Mouse (Mus musculus): Measurements from ENCODE around the gene Crybg1. TPM values are rescaled to one million over a fixed set of nuclear protein-coding genes. Genes with fewer than 3 reads are reported as not detected.

The Crybg1 gene
- polyA plus RNA-seq, 1 experiment from 2014 or later, result 0.14 TPM

DNA sequence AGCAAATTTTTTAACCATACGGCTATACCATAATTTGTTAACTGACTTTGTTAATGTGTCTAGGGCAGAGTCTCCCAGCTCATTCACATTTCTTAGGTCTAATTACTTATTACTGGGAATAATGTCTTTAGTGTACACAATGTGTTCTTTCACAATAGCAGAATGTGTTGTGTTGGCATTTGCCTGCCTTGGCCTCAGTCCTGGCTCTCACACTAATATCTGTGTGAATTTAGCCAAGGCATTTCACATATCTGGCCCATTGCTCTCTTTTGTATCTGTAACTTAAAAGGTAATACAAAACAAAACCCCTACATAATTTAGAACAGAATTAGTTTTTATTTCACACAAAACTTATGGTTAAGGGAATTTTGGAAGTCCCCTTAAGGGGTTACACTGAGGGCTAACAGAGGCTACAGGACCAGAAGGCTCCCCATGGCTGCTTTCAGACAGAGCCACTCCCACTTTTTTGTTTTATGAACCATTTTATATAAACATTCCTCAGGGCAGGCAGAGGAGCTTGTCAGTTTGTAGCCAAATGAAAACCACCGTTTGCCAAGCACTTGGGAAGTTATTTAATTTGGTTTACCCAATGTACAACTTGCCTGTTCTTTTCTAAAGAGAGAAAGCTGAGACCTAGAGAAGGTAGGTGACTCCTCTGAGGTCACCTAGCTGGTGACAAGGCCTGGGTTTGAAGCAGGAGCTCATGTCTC lies 148.3 kb downstream of the Crybg1 start:
- Histone ChIP-seq H3K4me3 (ENCODE audit: low read depth, low read length) (no peak overlapping the region), H3K27ac (ENCODE audit: low read depth, low read length) (no peak overlapping the region), H3K4me2 (no peak overlapping the region), H3K9ac (ENCODE audit: low read depth, low read length) (no peak overlapping the region), H3K36me3 (ENCODE audit: control insufficient read depth, insufficient read depth, low read length) (no peaks in the 10 kb centered on the region), H3K4me1 (ENCODE audit: control insufficient read depth, insufficient read depth, low read length) (peaks cover 4% of the 10 kb centered on the region; the same call in 1 of the 2 replicates), H3K9me3 (replicated peaks; ENCODE audit: control insufficient read depth, low read length) (no peaks in the 10 kb centered on the region), H3K27me3 (ENCODE audit: control insufficient read depth, insufficient read depth, low read length) (peaks cover 45% of the 10 kb centered on the region)
- 66% methylated on average over 2 of the region's 2 CpGs for WGBS (ENCODE audit: insufficient replicate concordance)
- no peak for ATAC-seq (replicated peaks; ENCODE audit: insufficient number of reproducible peaks, low FRiP score, low TSS enrichment)

DNA sequence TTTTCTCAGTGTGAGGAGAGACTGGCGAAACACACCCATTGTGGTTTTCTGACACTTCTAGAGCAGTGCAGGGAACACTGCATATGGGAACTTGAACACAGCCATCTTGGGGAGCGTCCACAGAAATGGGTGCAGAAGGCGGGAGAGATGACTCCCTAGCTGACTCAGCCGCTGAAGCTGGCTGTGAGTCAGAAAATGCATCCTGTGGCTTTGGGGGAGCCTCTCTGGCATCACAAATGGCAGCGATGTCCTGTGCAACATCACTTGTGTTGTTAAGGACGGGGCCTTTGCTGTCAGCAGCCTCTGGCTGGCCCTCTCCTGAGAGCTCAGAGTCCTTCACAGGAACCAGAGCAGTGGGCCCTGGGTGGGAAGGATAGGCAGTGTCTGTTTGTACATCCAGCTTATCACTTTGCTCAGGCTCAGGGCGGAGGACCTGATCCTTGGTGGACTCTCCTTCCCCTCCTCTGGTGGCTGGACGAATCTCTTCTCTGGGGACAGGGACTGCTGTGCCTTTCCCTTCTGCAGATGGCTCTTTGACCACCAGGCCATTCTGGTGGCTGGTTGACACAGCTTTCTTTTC lies 150.1 kb downstream of the Crybg1 start:
- Histone ChIP-seq H3K9ac (ENCODE audit: low read depth, low read length) (no peak overlapping the region), H3K36me3 (ENCODE audit: control insufficient read depth, insufficient read depth, low read length) (no peaks in the 10 kb centered on the region), H3K4me3 (ENCODE audit: low read depth, low read length) (no peak overlapping the region), H3K27ac (ENCODE audit: low read depth, low read length) (no peak overlapping the region), H3K4me1 (ENCODE audit: control insufficient read depth, insufficient read depth, low read length) (peaks cover 4% of the 10 kb centered on the region; the same call in 1 of the 2 replicates), H3K4me2 (no peak overlapping the region), H3K27me3 (ENCODE audit: control insufficient read depth, insufficient read depth, low read length) (peaks cover 28% of the 10 kb centered on the region), H3K9me3 (replicated peaks; ENCODE audit: control insufficient read depth, low read length) (no peaks in the 10 kb centered on the region)
- WGBS (ENCODE audit: insufficient replicate concordance), result 48% methylated on average over 8 of the region's 8 CpGs
- ATAC-seq (replicated peaks; ENCODE audit: insufficient number of reproducible peaks, low FRiP score, low TSS enrichment), result no peak

DNA sequence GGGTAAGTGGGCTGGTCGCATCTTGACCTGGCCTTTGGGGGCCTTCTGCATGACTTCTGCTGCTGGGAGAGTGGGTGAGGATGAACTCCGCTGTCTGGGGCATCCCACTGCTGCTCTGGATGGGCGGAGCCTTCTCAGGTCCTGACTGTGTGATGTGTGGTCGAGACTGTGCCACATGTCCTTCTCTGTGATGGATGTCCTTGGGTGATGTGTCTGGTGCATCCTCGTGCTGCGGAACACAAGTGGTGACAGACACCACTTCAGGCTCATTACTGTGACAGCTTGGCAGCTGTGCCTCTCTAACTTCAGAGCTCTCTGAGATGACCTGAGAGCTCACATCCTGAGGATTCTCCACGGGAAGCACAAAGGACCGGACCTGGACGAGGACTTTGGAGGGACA lies 150.6 kb downstream of the Crybg1 start:
- no peak overlapping the region for H3K27ac ChIP-seq (ENCODE audit: low read depth, low read length)
- no peak overlapping the region for H3K4me2 ChIP-seq
- peaks cover 4% of the 10 kb centered on the region; the same call in 1 of the 2 replicates for H3K4me1 ChIP-seq (ENCODE audit: control insufficient read depth, insufficient read depth, low read length)
- H3K36me3 ChIP-seq (ENCODE audit: control insufficient read depth, insufficient read depth, low read length), result no peaks in the 10 kb centered on the region
- H3K27me3 ChIP-seq (ENCODE audit: control insufficient read depth, insufficient read depth, low read length), result peaks cover 22% of the 10 kb centered on the region
- H3K4me3 ChIP-seq (ENCODE audit: low read depth, low read length), result no peak overlapping the region
- H3K9me3 ChIP-seq (replicated peaks; ENCODE audit: control insufficient read depth, low read length), result no peaks in the 10 kb centered on the region
- WGBS (ENCODE audit: insufficient replicate concordance), result 49% methylated on average over 9 of the region's 9 CpGs
- H3K9ac ChIP-seq (ENCODE audit: low read depth, low read length), result no peak overlapping the region
- ATAC-seq (replicated peaks; ENCODE audit: insufficient number of reproducible peaks, low FRiP score, low TSS enrichment), result no peak

DNA sequence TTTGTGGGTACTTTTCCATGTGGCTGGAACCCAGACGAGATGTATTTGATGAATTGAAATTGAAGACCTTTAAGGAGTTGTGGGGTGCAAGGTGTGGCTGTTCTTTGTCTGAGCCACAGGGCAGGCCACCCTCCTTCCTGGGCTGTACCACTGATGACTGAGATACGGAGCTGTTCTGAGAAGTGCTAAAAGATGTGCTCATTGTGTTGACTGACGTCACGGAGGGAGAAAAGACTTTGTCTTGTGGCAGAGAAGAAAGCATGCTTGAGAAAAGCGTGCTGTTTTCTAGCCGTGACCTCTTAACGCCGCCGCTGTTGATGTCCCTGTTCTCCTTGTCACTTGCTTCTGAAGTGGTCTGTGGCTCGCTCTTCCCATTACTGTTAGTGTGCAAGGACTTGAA lies 151.4 kb downstream of the Crybg1 start:
- WGBS (ENCODE audit: insufficient replicate concordance), result 61% methylated on average over 10 of the region's 10 CpGs
- H3K27ac ChIP-seq (ENCODE audit: low read depth, low read length), result no peak overlapping the region

DNA sequence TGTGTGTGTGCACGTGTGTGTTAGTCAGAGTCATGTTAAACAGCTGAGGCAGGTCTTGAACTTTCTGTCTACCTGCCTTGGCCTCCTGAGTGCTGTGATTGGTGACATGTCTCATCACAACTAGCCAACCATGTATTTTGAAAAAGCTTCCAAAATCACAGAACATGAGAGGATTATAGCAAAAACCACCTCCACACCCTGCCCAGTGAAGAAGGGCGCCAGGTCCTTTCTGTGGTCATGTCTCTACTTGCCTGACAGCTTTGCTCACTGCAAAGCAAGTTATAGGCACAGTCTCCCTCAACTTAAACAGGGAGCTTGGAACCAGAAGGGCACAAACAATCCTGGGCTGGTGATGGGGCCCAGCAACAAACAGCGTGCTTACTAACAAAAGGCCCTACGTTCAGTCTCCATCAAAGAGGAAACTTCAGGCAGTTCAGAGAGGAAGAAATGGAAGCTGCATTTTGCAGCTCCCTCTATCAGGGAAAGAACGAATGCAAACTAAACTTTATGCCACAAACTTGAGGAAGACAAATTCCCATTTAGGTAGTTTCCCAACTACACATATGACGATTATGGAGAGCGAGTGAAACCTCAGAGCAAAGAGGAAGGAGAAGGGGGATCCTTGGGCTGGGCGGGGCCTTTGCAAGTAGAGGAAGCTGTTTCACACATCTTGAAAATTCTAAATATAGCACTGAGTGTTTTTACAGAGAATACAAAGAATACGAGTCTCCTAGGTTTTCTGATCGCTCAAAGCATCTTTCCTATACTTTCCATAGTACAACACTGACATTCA lies 152.6 kb downstream of the Crybg1 start:
- no peak overlapping the region for H3K4me2 ChIP-seq
- H3K4me1 ChIP-seq (ENCODE audit: control insufficient read depth, insufficient read depth, low read length), result peaks cover 4% of the 10 kb centered on the region; the same call in 1 of the 2 replicates
- no peak overlapping the region for H3K9ac ChIP-seq (ENCODE audit: low read depth, low read length)
- WGBS (ENCODE audit: insufficient replicate concordance), result 69% methylated on average over 10 of the region's 10 CpGs
- no peak for ATAC-seq (replicated peaks; ENCODE audit: insufficient number of reproducible peaks, low FRiP score, low TSS enrichment)
- H3K9me3 ChIP-seq (replicated peaks; ENCODE audit: control insufficient read depth, low read length), result no peaks in the 10 kb centered on the region
- H3K27me3 ChIP-seq (ENCODE audit: control insufficient read depth, insufficient read depth, low read length), result peaks cover 5% of the 10 kb centered on the region
- no peak overlapping the region for H3K27ac ChIP-seq (ENCODE audit: low read depth, low read length)
- H3K4me3 ChIP-seq (ENCODE audit: low read depth, low read length), result no peak overlapping the region
- no peaks in the 10 kb centered on the region for H3K36me3 ChIP-seq (ENCODE audit: control insufficient read depth, insufficient read depth, low read length)

More for the DNA sequence above, 151.4 kb downstream of the Crybg1 start:
- H3K9me3 ChIP-seq (replicated peaks; ENCODE audit: control insufficient read depth, low read length), result no peaks in the 10 kb centered on the region
- ATAC-seq (replicated peaks; ENCODE audit: insufficient number of reproducible peaks, low FRiP score, low TSS enrichment), result no peak
- no peaks in the 10 kb centered on the region for H3K36me3 ChIP-seq (ENCODE audit: control insufficient read depth, insufficient read depth, low read length)
- no peak overlapping the region for H3K4me2 ChIP-seq
- H3K4me3 ChIP-seq (ENCODE audit: low read depth, low read length), result no peak overlapping the region
- H3K9ac ChIP-seq (ENCODE audit: low read depth, low read length), result no peak overlapping the region
- peaks cover 4% of the 10 kb centered on the region; the same call in 1 of the 2 replicates for H3K4me1 ChIP-seq (ENCODE audit: control insufficient read depth, insufficient read depth, low read length)
- H3K27me3 ChIP-seq (ENCODE audit: control insufficient read depth, insufficient read depth, low read length), result peaks cover 15% of the 10 kb centered on the region

DNA sequence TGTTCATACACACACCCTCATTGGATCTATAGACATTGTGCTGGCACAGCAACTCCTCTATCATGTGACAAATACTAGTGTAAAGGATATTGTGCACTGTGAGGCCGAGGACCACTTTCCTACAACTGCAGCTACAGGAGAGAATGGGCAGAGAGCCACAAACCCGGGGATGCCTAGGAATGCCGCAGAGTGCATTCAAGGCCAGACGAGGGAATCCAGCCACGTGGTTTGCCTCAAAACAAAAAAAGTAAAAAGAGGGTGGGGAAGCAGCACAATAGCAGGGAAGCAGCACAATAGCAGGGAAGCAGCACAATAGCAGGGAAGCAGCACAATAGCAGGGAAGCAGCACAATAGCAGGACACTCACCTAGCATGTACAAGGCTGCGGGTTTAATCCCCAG lies 155.5 kb downstream of the Crybg1 start:
- Histone ChIP-seq H3K4me3 (ENCODE audit: low read depth, low read length) (no peak overlapping the region), H3K9me3 (replicated peaks; ENCODE audit: control insufficient read depth, low read length) (no peaks in the 10 kb centered on the region), H3K27me3 (ENCODE audit: control insufficient read depth, insufficient read depth, low read length) (no peaks in the 10 kb centered on the region), H3K4me1 (ENCODE audit: control insufficient read depth, insufficient read depth, low read length) (0 out of 2 replicates have a peak, but pooled peaks cover 3% of the 10 kb centered on the region), H3K36me3 (ENCODE audit: control insufficient read depth, insufficient read depth, low read length) (no peaks in the 10 kb centered on the region), H3K4me2 (no peak overlapping the region), H3K27ac (ENCODE audit: low read depth, low read length) (no peak overlapping the region), H3K9ac (ENCODE audit: low read depth, low read length) (no peak overlapping the region)
- ATAC-seq (replicated peaks; ENCODE audit: insufficient number of reproducible peaks, low FRiP score, low TSS enrichment), result no peak
- WGBS (ENCODE audit: insufficient replicate concordance), result 43% methylated on average over 6 of the region's 6 CpGs

DNA sequence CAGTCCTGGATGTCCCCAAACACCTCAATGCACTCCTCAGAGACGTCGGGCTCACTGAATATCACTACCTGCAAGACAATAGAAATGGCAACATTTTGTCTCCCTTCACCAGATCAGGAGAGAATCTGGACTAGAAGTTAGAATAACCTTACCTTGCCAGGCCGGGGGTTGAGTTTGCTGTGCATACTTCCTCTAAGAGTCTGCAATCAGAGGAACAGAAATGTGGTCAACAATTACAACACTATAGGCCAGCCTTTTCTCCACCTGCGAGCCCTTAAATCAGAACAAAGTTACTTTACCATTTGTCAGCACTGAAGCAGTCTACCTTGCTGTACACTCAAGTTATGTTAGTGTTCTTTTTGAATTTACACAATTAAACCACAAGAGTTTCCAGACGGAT lies 156.1 kb downstream of the Crybg1 start:
- no peak overlapping the region for H3K4me3 ChIP-seq (ENCODE audit: low read depth, low read length)
- H3K36me3 ChIP-seq (ENCODE audit: control insufficient read depth, insufficient read depth, low read length), result no peaks in the 10 kb centered on the region
- no peak for ATAC-seq (replicated peaks; ENCODE audit: insufficient number of reproducible peaks, low FRiP score, low TSS enrichment)
- no peaks in the 10 kb centered on the region for H3K9me3 ChIP-seq (replicated peaks; ENCODE audit: control insufficient read depth, low read length)
- no peak overlapping the region for H3K4me2 ChIP-seq
- no peak overlapping the region for H3K27ac ChIP-seq (ENCODE audit: low read depth, low read length)
- 77% methylated on average over 5 of the region's 5 CpGs for WGBS (ENCODE audit: insufficient replicate concordance)
- H3K9ac ChIP-seq (ENCODE audit: low read depth, low read length), result no peak overlapping the region
- H3K27me3 ChIP-seq (ENCODE audit: control insufficient read depth, insufficient read depth, low read length), result no peaks in the 10 kb centered on the region
- H3K4me1 ChIP-seq (ENCODE audit: control insufficient read depth, insufficient read depth, low read length), result no peaks in the 10 kb centered on the region

DNA sequence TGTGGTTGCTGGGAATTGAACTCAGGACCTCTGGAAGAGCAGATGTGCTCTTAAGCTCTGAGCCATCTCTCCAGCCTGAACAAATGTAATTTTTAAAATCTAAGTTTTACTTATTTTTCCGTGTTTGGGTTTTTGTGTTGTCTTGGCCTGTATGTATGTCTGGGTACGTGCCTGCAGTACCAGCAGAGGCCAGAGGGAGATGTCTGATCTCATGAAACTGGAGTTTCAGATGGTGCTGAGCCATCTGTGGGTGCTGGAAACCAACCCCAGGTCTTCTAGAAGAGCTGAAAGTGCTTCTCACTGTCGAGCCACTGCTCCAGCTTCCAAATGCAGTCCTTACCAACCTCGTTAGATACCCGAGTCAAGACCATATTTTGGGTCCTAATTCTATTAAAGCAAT lies 157.4 kb downstream of the Crybg1 start:
- 86% methylated on average over 5 of the region's 5 CpGs for WGBS (ENCODE audit: insufficient replicate concordance)
- Histone ChIP-seq H3K36me3 (ENCODE audit: control insufficient read depth, insufficient read depth, low read length) (no peaks in the 10 kb centered on the region), H3K27me3 (ENCODE audit: control insufficient read depth, insufficient read depth, low read length) (no peaks in the 10 kb centered on the region), H3K27ac (ENCODE audit: low read depth, low read length) (no peak overlapping the region), H3K9ac (ENCODE audit: low read depth, low read length) (no peak overlapping the region), H3K4me2 (no peak overlapping the region), H3K4me3 (ENCODE audit: low read depth, low read length) (no peak overlapping the region), H3K9me3 (replicated peaks; ENCODE audit: control insufficient read depth, low read length) (no peaks in the 10 kb centered on the region), H3K4me1 (ENCODE audit: control insufficient read depth, insufficient read depth, low read length) (no peaks in the 10 kb centered on the region)
- no peak for ATAC-seq (replicated peaks; ENCODE audit: insufficient number of reproducible peaks, low FRiP score, low TSS enrichment)
